Mouse (Mus musculus): ENCODE measurements around the gene Mfap3l. TPM values are rescaled to one million over a fixed set of nuclear protein-coding genes. Genes with fewer than 3 reads are reported as not detected.

Mfap3l gene
- polyA plus RNA-seq, 1 experiment from 2014 or later: 2.1 TPM

GRCm38 (mm10) chr8:60661191-60661590, 28.6 kb downstream of the Mfap3l start:
- H3K9me3 ChIP-seq (ENCODE audit: control insufficient read depth, low read length): no peaks in the 10 kb centered on the region

GRCm38 (mm10) chr8:60663552-60663951, 30.9 kb downstream of the Mfap3l start:
- Histone ChIP-seq H3K36me3 (ENCODE audit: control insufficient read depth, insufficient read depth, low read length) (no peaks in the 10 kb centered on the region), H3K4me1 (ENCODE audit: control insufficient read depth, insufficient read depth, low read length) (no peaks in the 10 kb centered on the region), H3K27ac (ENCODE audit: low read depth, low read length) (no peak overlapping the region), H3K9me3 (ENCODE audit: control insufficient read depth, low read length) (no peaks in the 10 kb centered on the region), H3K4me2 (no peak overlapping the region), H3K4me3 (ENCODE audit: low read depth, low read length) (no peak overlapping the region), H3K9ac (ENCODE audit: low read length) (no peak overlapping the region), H3K27me3 (ENCODE audit: control insufficient read depth, insufficient read depth, low read length) (no peaks in the 10 kb centered on the region)
- ATAC-seq (ENCODE audit: low FRiP score) (no peak), DNase-seq (ENCODE audit: low spot score, missing footprints) (no peak)
- 60% methylated on average over 5 of the region's 5 CpGs for WGBS

More at GRCm38 (mm10) chr8:60661191-60661590, 28.6 kb downstream of the Mfap3l start:
- Histone ChIP-seq H3K4me2 (no peak overlapping the region), H3K4me3 (ENCODE audit: low read depth, low read length) (no peak overlapping the region), H3K4me1 (ENCODE audit: control insufficient read depth, insufficient read depth, low read length) (no peaks in the 10 kb centered on the region), H3K36me3 (ENCODE audit: control insufficient read depth, insufficient read depth, low read length) (no peaks in the 10 kb centered on the region), H3K9ac (ENCODE audit: low read length) (no peak overlapping the region), H3K27me3 (ENCODE audit: control insufficient read depth, insufficient read depth, low read length) (no peaks in the 10 kb centered on the region), H3K27ac (ENCODE audit: low read depth, low read length) (no peak overlapping the region)
- 90% methylated on average over 2 of the region's 2 CpGs for WGBS
- DNase-seq (ENCODE audit: low spot score, missing footprints): no peak
- ATAC-seq (ENCODE audit: low FRiP score): no peak

- ATAC-seq (ENCODE audit: low FRiP score) (no peak), DNase-seq (ENCODE audit: low spot score, missing footprints) (no peak)
- no peaks in the 10 kb centered on the region for H3K27me3 ChIP-seq (ENCODE audit: control insufficient read depth, insufficient read depth, low read length)
- no peaks in the 10 kb centered on the region for H3K36me3 ChIP-seq (ENCODE audit: control insufficient read depth, insufficient read depth, low read length)
- no peaks in the 10 kb centered on the region for H3K9me3 ChIP-seq (ENCODE audit: control insufficient read depth, low read length)
- no peak overlapping the region for H3K4me3 ChIP-seq (ENCODE audit: low read depth, low read length)
- H3K4me2 ChIP-seq: no peak overlapping the region
- no peak overlapping the region for H3K9ac ChIP-seq (ENCODE audit: low read length)
- no peak overlapping the region for H3K27ac ChIP-seq (ENCODE audit: low read depth, low read length)
- 79% methylated on average over 4 of the region's 4 CpGs for WGBS
- H3K4me1 ChIP-seq (ENCODE audit: control insufficient read depth, insufficient read depth, low read length): no peaks in the 10 kb centered on the region
Observed at GRCm38 (mm10) chr8:60665821-60666220, 33.2 kb downstream of the Mfap3l start.

- no peak overlapping the region for H3K27ac ChIP-seq (ENCODE audit: low read depth, low read length)
- no peak overlapping the region for H3K9ac ChIP-seq (ENCODE audit: low read length)
- no peaks in the 10 kb centered on the region for H3K9me3 ChIP-seq (ENCODE audit: control insufficient read depth, low read length)
- H3K4me2 ChIP-seq: no peak overlapping the region
- no peaks in the 10 kb centered on the region for H3K4me1 ChIP-seq (ENCODE audit: control insufficient read depth, insufficient read depth, low read length)
- DNase-seq (ENCODE audit: low spot score, missing footprints): no peak
- H3K27me3 ChIP-seq (ENCODE audit: control insufficient read depth, insufficient read depth, low read length): no peaks in the 10 kb centered on the region
- 90% methylated on average over 3 of the region's 3 CpGs for WGBS
- no peaks in the 10 kb centered on the region for H3K36me3 ChIP-seq (ENCODE audit: control insufficient read depth, insufficient read depth, low read length)
- ATAC-seq (ENCODE audit: low FRiP score): no peak
- no peak overlapping the region for H3K4me3 ChIP-seq (ENCODE audit: low read depth, low read length)
Observed at GRCm38 (mm10) chr8:60666852-60667251, 34.2 kb downstream of the Mfap3l start.

- no peaks in the 10 kb centered on the region for H3K27me3 ChIP-seq (ENCODE audit: control insufficient read depth, insufficient read depth, low read length)
- H3K9ac ChIP-seq (ENCODE audit: low read length): no peak overlapping the region
- no peaks in the 10 kb centered on the region for H3K36me3 ChIP-seq (ENCODE audit: control insufficient read depth, insufficient read depth, low read length)
- ATAC-seq (ENCODE audit: low FRiP score) (no peak), DNase-seq (ENCODE audit: low spot score, missing footprints) (peak; percentile 19)
- no peaks in the 10 kb centered on the region for H3K4me1 ChIP-seq (ENCODE audit: control insufficient read depth, insufficient read depth, low read length)
- no peak overlapping the region for H3K4me3 ChIP-seq (ENCODE audit: low read depth, low read length)
- H3K27ac ChIP-seq (ENCODE audit: low read depth, low read length): no peak overlapping the region
- no peak overlapping the region for H3K4me2 ChIP-seq
- WGBS: 92% methylated on average over 6 of the region's 6 CpGs
- no peaks in the 10 kb centered on the region for H3K9me3 ChIP-seq (ENCODE audit: control insufficient read depth, low read length)
Observed at GRCm38 (mm10) chr8:60678590-60678989, 46.0 kb downstream of the Mfap3l start.

- no peak overlapping the region for H3K4me2 ChIP-seq
- H3K36me3 ChIP-seq (ENCODE audit: control insufficient read depth, insufficient read depth, low read length): no peaks in the 10 kb centered on the region
- H3K9ac ChIP-seq (ENCODE audit: low read length): no peak overlapping the region
- ATAC-seq (ENCODE audit: low FRiP score): no peak
- no peak overlapping the region for H3K27ac ChIP-seq (ENCODE audit: low read depth, low read length)
- H3K4me1 ChIP-seq (ENCODE audit: control insufficient read depth, insufficient read depth, low read length): no peaks in the 10 kb centered on the region
- no peaks in the 10 kb centered on the region for H3K9me3 ChIP-seq (ENCODE audit: control insufficient read depth, low read length)
- DNase-seq (ENCODE audit: low spot score, missing footprints): peak; percentile 41
- H3K4me3 ChIP-seq (ENCODE audit: low read depth, low read length): no peak overlapping the region
- 88% methylated on average over 4 of the region's 4 CpGs for WGBS
- H3K27me3 ChIP-seq (ENCODE audit: control insufficient read depth, insufficient read depth, low read length): no peaks in the 10 kb centered on the region
Observed at GRCm38 (mm10) chr8:60681811-60682210, 49.2 kb downstream of the Mfap3l start.

GRCm38 (mm10) chr8:60682340-60682739, 49.7 kb downstream of the Mfap3l start:
- no peak for ATAC-seq (ENCODE audit: low FRiP score)
- 85% methylated on average over 2 of the region's 2 CpGs for WGBS
- no peak overlapping the region for H3K4me2 ChIP-seq

GRCm38 (mm10) chr8:60711516-60712086, 79.0 kb downstream of the Mfap3l start:
- Histone ChIP-seq H3K9ac (ENCODE audit: low read length) (no peak overlapping the region), H3K36me3 (ENCODE audit: control insufficient read depth, insufficient read depth, low read length) (no peaks in the 10 kb centered on the region), H3K9me3 (ENCODE audit: control insufficient read depth, low read length) (no peaks in the 10 kb centered on the region), H3K27ac (ENCODE audit: low read depth, low read length) (no peak overlapping the region), H3K4me1 (ENCODE audit: control insufficient read depth, insufficient read depth, low read length) (no peaks in the 10 kb centered on the region), H3K27me3 (ENCODE audit: control insufficient read depth, insufficient read depth, low read length) (no peaks in the 10 kb centered on the region), H3K4me3 (ENCODE audit: low read depth, low read length) (no peak overlapping the region), H3K4me2 (no peak overlapping the region)
- DNase-seq (ENCODE audit: low spot score, missing footprints) (no peak), ATAC-seq (ENCODE audit: low FRiP score) (peak; percentile 88)
- 74% methylated on average over 8 of the region's 8 CpGs for WGBS

More at GRCm38 (mm10) chr8:60682340-60682739, 49.7 kb downstream of the Mfap3l start:
- Histone ChIP-seq H3K36me3 (ENCODE audit: control insufficient read depth, insufficient read depth, low read length) (no peaks in the 10 kb centered on the region), H3K9me3 (ENCODE audit: control insufficient read depth, low read length) (no peaks in the 10 kb centered on the region), H3K27me3 (ENCODE audit: control insufficient read depth, insufficient read depth, low read length) (no peaks in the 10 kb centered on the region), H3K4me1 (ENCODE audit: control insufficient read depth, insufficient read depth, low read length) (no peaks in the 10 kb centered on the region), H3K4me3 (ENCODE audit: low read depth, low read length) (no peak overlapping the region), H3K9ac (ENCODE audit: low read length) (no peak overlapping the region), H3K27ac (ENCODE audit: low read depth, low read length) (no peak overlapping the region)
- DNase-seq (ENCODE audit: low spot score, missing footprints): peak; percentile 19

GRCm38 (mm10) chr8:60714724-60715123, 82.1 kb downstream of the Mfap3l start:
- ATAC-seq (ENCODE audit: low FRiP score) (no peak), DNase-seq (ENCODE audit: low spot score, missing footprints) (no peak)
- 93% methylated on average over 3 of the region's 3 CpGs for WGBS
- H3K9ac ChIP-seq (ENCODE audit: low read length): no peak overlapping the region
- H3K27ac ChIP-seq (ENCODE audit: low read depth, low read length): no peak overlapping the region
- no peaks in the 10 kb centered on the region for H3K27me3 ChIP-seq (ENCODE audit: control insufficient read depth, insufficient read depth, low read length)
- no peaks in the 10 kb centered on the region for H3K9me3 ChIP-seq (ENCODE audit: control insufficient read depth, low read length)
- peaks cover 4% of the 10 kb centered on the region; the same call in 1 of the 2 replicates for H3K4me1 ChIP-seq (ENCODE audit: control insufficient read depth, insufficient read depth, low read length)
- H3K36me3 ChIP-seq (ENCODE audit: control insufficient read depth, insufficient read depth, low read length): no peaks in the 10 kb centered on the region
- H3K4me2 ChIP-seq: no peak overlapping the region
- no peak overlapping the region for H3K4me3 ChIP-seq (ENCODE audit: low read depth, low read length)
